Mouse (Mus musculus) erythroblast, embryonic 14.5 days (primary cell): Measurements from ENCODE around the gene Agpat1.

Experiments
- GATA1 ChIP-seq: IDR thresholded peaks from 2 replicates; pipeline ENCODE4 v1.6.1; 2012; ENCODE audit warnings: low read length, inconsistent platforms, mixed read lengths
- TAL1 ChIP-seq: IDR thresholded peaks from 3 replicates; pipeline ENCODE4 v1.6.1; 2012; ENCODE audit warnings: low read length, inconsistent platforms, mixed read lengths

- TF ChIP-seq TAL1 (no peak), GATA1 (no peak)
Measured at GRCm38 (mm10) chr17:34583819-34584218, 20.2 kb upstream of the Agpat1 start.
